ENCODE assay signal across 8 mouse cellular contexts in genomic region chr19:58413290-58413689, GRCm38 (mm10). TPM values are rescaled to one million over a fixed set of nuclear protein-coding genes. Genes with fewer than 3 reads are reported as not detected.
DNase-seq lines count a peak whose midpoint lies in the region; ATAC-seq lines count a peak whose summit lies in the region.

No protein-coding gene starts in this region.

- H3K4me3 ChIP-seq in heart, embryonic 15.5 days = peak overlapping the region; percentile 12; the same call in 1 of the 2 replicates

- no peak overlapping the region for H3K27ac ChIP-seq in heart, embryonic 15.5 days

- H3K9me3 ChIP-seq in heart, embryonic 15.5 days (replicated peaks) = no peaks in the 10 kb centered on the region

- H3K36me3 ChIP-seq in heart, embryonic 15.5 days = no peaks in the 10 kb centered on the region

- 0 out of 2 replicates have a peak, but pooled peaks cover 2% of the 10 kb centered on the region for H3K4me1 ChIP-seq in heart, embryonic 15.5 days (replicated peaks)

- intact Hi-C loops in left cerebral cortex, postnatal 4 days (cut with DNase I) = no loop called here

- peak; percentile 56 for DNase-seq in left cerebral cortex, postnatal 4 days
- DNase-seq in left cerebral cortex, adult 18-20 months (ENCODE audit: low spot score in 2 of 2) = no peak
- peak; percentile 11 to 23 for DNase-seq in adrenal gland, adult 18-20 months (ENCODE audit: low spot score in 2 of 2)
- peak; percentile 88 to 89 for DNase-seq in kidney, postnatal 25 days
- peak; percentile 27 for DNase-seq in ovary, postnatal 14 days (ENCODE audit: low spot score)
- no peak for DNase-seq in T-cell, adult 2 months (ENCODE audit: low spot score)

- H3K4me2 ChIP-seq in heart, embryonic 15.5 days = peak overlapping the region; percentile 51

- 7% methylated on average over 8 of the region's 8 CpGs for WGBS in heart, embryonic 15.5 days

- no peak overlapping the region for H3K9ac ChIP-seq in heart, embryonic 15.5 days

- H3K27me3 ChIP-seq in heart, embryonic 15.5 days = no peaks in the 10 kb centered on the region

- ATAC-seq in heart, embryonic 15.5 days (replicated peaks; ENCODE audit: insufficient number of reproducible peaks, insufficient read depth, low FRiP score, low read depth) = no peak
- no peak; the same call in 1 of the 2 replicates for ATAC-seq in megakaryocyte, adult 5-6 weeks (ENCODE audit: poor library complexity, severe bottlenecking)

RNA-seq across cellular contexts. Expression of gene Gfra1, which starts 42.4 kb away (rescaled TPM):
- total RNA-seq in left cerebral cortex, postnatal 4 days (2021) = 10 to 100 TPM; 13.9 to 24.5 TPM
- total RNA-seq in left cerebral cortex, adult 18-20 months (2021) = 10 to 100 TPM; 30.8 to 36.6 TPM
- 1 to 10 TPM; 1.0 to 2.9 TPM for total RNA-seq in adrenal gland, adult 18-20 months (2021)
- 2.7 and 10.7 TPM in 2 replicates for polyA plus RNA-seq in heart, embryonic 15.5 days (2015; fragmentation: Nextera tagmentation; extraction: Ambion mirVana)
- 0.21 TPM in 1 of 2 replicates, not detected in the other for total RNA-seq in megakaryocyte, adult 5-6 weeks (2015)
- total RNA-seq in megakaryocyte, adult 5-6 weeks (2017) = 0.28 and 0.48 TPM in 2 replicates

Comparison
In these comparisons a context has a peak if more than half of its experiments do, and no peak if none do; other contexts are left out.
1. DNase-seq: peak in left cerebral cortex, postnatal 4 days (single experiment), adrenal gland, adult 18-20 months (2 of 2), kidney, postnatal 25 days (2 of 2) and ovary, postnatal 14 days (single experiment); none in left cerebral cortex, adult 18-20 months (0 of 2) and T-cell, adult 2 months (single experiment).